Mouse (Mus musculus): ENCODE results near the gene Kyat1. TPM values are rescaled to one million over a fixed set of nuclear protein-coding genes. Genes with fewer than 3 reads are reported as not detected.
"Not testable (repeated sequence)": the region's sequence is repeated elsewhere in the genome, so short reads cannot be mapped to it uniquely, and the experiment has no call there.

Gene Kyat1
- polyA plus RNA-seq, 1 experiment from 2014 or later, result 13.9 TPM

- ATAC-seq (ENCODE audit: insufficient number of reproducible peaks, insufficient read depth, low FRiP score, low read depth), result no peak
Observed at GRCm38 (mm10) chr2:30191790-30192580, 13.7 kb downstream of the Kyat1 start.

DNA sequence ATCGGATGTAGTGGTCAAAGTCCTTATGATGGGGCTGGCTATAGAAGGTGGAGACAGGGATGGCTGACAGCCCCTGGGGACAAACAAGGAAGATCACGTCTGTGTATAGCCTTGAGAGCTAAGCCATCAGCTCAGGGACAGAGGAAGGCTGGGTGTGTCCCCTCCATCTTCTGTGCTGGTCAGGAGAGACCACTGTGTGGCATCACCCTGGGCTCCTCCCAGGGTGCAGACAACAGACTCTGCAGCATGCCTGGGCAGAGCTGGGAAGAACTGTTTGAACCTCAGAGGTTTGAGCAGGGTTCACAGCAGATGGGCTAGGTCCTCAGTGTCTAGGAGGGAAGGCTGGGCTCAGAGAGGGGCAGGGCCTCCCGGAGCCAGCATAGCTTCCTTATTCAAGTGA is 20.0 kb downstream of the Kyat1 start:
- 82% methylated on average over 3 of the region's 3 CpGs for WGBS
- no peak for ATAC-seq (ENCODE audit: insufficient number of reproducible peaks, insufficient read depth, low FRiP score, low read depth)
- no peak overlapping the region for H3K4me2 ChIP-seq (replicated peaks; ENCODE audit: low read depth, low read length)

More at GRCm38 (mm10) chr2:30191790-30192580, 13.7 kb downstream of the Kyat1 start:
- Histone ChIP-seq H3K36me3 (ENCODE audit: control insufficient read depth, insufficient read depth, low read length) (no peaks in the 10 kb centered on the region), H3K9me3 (ENCODE audit: control insufficient read depth, low read depth, low read length) (no peaks in the 10 kb centered on the region), H3K4me1 (ENCODE audit: control insufficient read depth, insufficient read depth, low read length) (no peaks in the 10 kb centered on the region), H3K4me3 (ENCODE audit: low read depth, low read length) (no peak overlapping the region), H3K27ac (ENCODE audit: low read length) (no peak overlapping the region), H3K4me2 (replicated peaks; ENCODE audit: low read depth, low read length) (no peak overlapping the region), H3K9ac (replicated peaks; ENCODE audit: low read depth, low read length) (no peak overlapping the region), H3K27me3 (ENCODE audit: control insufficient read depth, insufficient read depth, low read length) (no peaks in the 10 kb centered on the region)
- 84% methylated on average over 12 of the region's 12 CpGs for WGBS

DNA sequence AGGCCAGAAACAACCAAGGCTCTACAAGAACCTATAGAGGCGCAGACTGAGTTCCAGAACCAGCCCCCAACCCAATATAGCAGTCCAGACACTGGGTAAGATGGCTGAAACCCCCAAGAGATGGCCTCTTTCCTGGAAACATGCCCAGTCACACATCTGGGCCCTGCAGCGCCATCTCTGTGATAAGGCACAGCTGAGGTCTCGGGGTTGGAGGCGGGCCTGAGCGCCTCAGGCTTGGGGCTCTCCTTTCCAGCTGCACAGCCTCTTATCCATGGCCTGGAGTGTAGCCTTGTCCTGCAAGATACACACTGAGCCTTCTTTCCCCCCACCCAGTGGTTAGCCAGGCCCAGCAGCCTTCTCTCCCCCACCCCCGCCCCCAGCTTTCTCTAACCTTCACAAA is 20.4 kb downstream of the Kyat1 start:
- no peak overlapping the region for H3K4me2 ChIP-seq (replicated peaks; ENCODE audit: low read depth, low read length)
- 83% methylated on average over 6 of the region's 6 CpGs for WGBS
- ATAC-seq (ENCODE audit: insufficient number of reproducible peaks, insufficient read depth, low FRiP score, low read depth), result no peak; the same call in 1 of the 2 replicates

More for the DNA sequence above, 20.0 kb downstream of the Kyat1 start:
- H3K4me3 ChIP-seq (ENCODE audit: low read depth, low read length), result no peak overlapping the region
- H3K4me1 ChIP-seq (ENCODE audit: control insufficient read depth, insufficient read depth, low read length), result no peaks in the 10 kb centered on the region
- no peaks in the 10 kb centered on the region; the same call in 1 of the 2 replicates for H3K9me3 ChIP-seq (ENCODE audit: control insufficient read depth, low read depth, low read length)
- H3K27ac ChIP-seq (ENCODE audit: low read length), result no peak overlapping the region
- peaks cover 2% of the 10 kb centered on the region; the same call in 1 of the 2 replicates for H3K36me3 ChIP-seq (ENCODE audit: control insufficient read depth, insufficient read depth, low read length)
- H3K9ac ChIP-seq (replicated peaks; ENCODE audit: low read depth, low read length), result no peak overlapping the region
- no peaks in the 10 kb centered on the region for H3K27me3 ChIP-seq (ENCODE audit: control insufficient read depth, insufficient read depth, low read length)

DNA sequence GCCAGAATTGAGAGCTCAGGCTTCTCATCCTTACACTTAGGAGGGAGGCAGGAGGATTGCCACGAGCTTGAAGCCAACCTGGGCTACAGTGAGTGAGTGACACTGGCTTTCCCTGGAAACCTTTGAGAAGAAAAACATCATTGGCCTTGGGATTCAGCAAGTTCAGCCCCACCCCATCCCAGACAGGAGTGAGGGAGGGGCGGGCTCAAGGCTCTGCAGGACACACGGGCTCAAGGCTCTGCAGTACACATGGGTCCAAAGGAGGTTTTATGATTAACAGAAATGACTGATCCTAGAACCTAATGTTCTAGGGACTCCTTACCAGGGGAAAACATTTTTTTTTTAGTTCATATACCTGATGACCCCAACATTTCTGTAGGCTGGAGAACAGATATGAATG is 21.9 kb downstream of the Kyat1 start:
- H3K9me3 ChIP-seq (ENCODE audit: control insufficient read depth, low read depth, low read length), result no peaks in the 10 kb centered on the region; the same call in 1 of the 2 replicates
- H3K4me1 ChIP-seq (ENCODE audit: control insufficient read depth, insufficient read depth, low read length), result no peaks in the 10 kb centered on the region
- 60% methylated on average over 3 of the region's 3 CpGs for WGBS
- no peak overlapping the region for H3K4me2 ChIP-seq (replicated peaks; ENCODE audit: low read depth, low read length)
- ATAC-seq (ENCODE audit: insufficient number of reproducible peaks, insufficient read depth, low FRiP score, low read depth), result no peak
- H3K36me3 ChIP-seq (ENCODE audit: control insufficient read depth, insufficient read depth, low read length), result peaks cover 2% of the 10 kb centered on the region; the same call in 1 of the 2 replicates
- no peak overlapping the region for H3K27ac ChIP-seq (ENCODE audit: low read length)
- no peak overlapping the region for H3K9ac ChIP-seq (replicated peaks; ENCODE audit: low read depth, low read length)
- no peaks in the 10 kb centered on the region for H3K27me3 ChIP-seq (ENCODE audit: control insufficient read depth, insufficient read depth, low read length)
- no peak overlapping the region for H3K4me3 ChIP-seq (ENCODE audit: low read depth, low read length)

More for the DNA sequence above, 20.4 kb downstream of the Kyat1 start:
- Histone ChIP-seq H3K27me3 (ENCODE audit: control insufficient read depth, insufficient read depth, low read length) (no peaks in the 10 kb centered on the region), H3K9ac (replicated peaks; ENCODE audit: low read depth, low read length) (no peak overlapping the region), H3K36me3 (ENCODE audit: control insufficient read depth, insufficient read depth, low read length) (peaks cover 2% of the 10 kb centered on the region; the same call in 1 of the 2 replicates), H3K4me3 (ENCODE audit: low read depth, low read length) (no peak overlapping the region), H3K4me1 (ENCODE audit: control insufficient read depth, insufficient read depth, low read length) (no peaks in the 10 kb centered on the region), H3K27ac (ENCODE audit: low read length) (no peak overlapping the region), H3K9me3 (ENCODE audit: control insufficient read depth, low read depth, low read length) (no peaks in the 10 kb centered on the region; the same call in 1 of the 2 replicates)

- Histone ChIP-seq H3K9me3 (ENCODE audit: control insufficient read depth, low read depth, low read length) (no peaks in the 10 kb centered on the region; the same call in 1 of the 2 replicates), H3K4me2 (replicated peaks; ENCODE audit: low read depth, low read length) (no peak overlapping the region), H3K4me1 (ENCODE audit: control insufficient read depth, insufficient read depth, low read length) (peaks cover 4% of the 10 kb centered on the region), H3K27ac (ENCODE audit: low read length) (no peak overlapping the region), H3K9ac (replicated peaks; ENCODE audit: low read depth, low read length) (no peak overlapping the region), H3K27me3 (ENCODE audit: control insufficient read depth, insufficient read depth, low read length) (no peaks in the 10 kb centered on the region), H3K4me3 (ENCODE audit: low read depth, low read length) (no peak overlapping the region), H3K36me3 (ENCODE audit: control insufficient read depth, insufficient read depth, low read length) (peaks cover 2% of the 10 kb centered on the region; the same call in 1 of the 2 replicates)
- ATAC-seq (ENCODE audit: insufficient number of reproducible peaks, insufficient read depth, low FRiP score, low read depth), result no peak
- WGBS, result 89% methylated on average over 2 of the region's 2 CpGs
Observed at GRCm38 (mm10) chr2:30182424-30182823, 23.2 kb downstream of the Kyat1 start.

- H3K4me3 ChIP-seq (ENCODE audit: low read depth, low read length), result peak overlapping the region; percentile 87
- H3K9ac ChIP-seq (replicated peaks; ENCODE audit: low read depth, low read length); H3K27me3 ChIP-seq (ENCODE audit: control insufficient read depth, insufficient read depth, low read length); H3K27ac ChIP-seq (ENCODE audit: low read length); ATAC-seq (ENCODE audit: insufficient number of reproducible peaks, insufficient read depth, low FRiP score, low read depth); H3K9me3 ChIP-seq (ENCODE audit: control insufficient read depth, low read depth, low read length); H3K4me1 ChIP-seq (ENCODE audit: control insufficient read depth, insufficient read depth, low read length): not testable (repeated sequence)
- peak overlapping the region; percentile 84 for H3K4me2 ChIP-seq (replicated peaks; ENCODE audit: low read depth, low read length)
- peaks cover 29% of the 10 kb centered on the region for H3K36me3 ChIP-seq (ENCODE audit: control insufficient read depth, insufficient read depth, low read length)
- WGBS, result 55% methylated on average over 7 of the region's 7 CpGs
Observed at GRCm38 (mm10) chr2:30178711-30179110, 26.9 kb downstream of the Kyat1 start.

DNA sequence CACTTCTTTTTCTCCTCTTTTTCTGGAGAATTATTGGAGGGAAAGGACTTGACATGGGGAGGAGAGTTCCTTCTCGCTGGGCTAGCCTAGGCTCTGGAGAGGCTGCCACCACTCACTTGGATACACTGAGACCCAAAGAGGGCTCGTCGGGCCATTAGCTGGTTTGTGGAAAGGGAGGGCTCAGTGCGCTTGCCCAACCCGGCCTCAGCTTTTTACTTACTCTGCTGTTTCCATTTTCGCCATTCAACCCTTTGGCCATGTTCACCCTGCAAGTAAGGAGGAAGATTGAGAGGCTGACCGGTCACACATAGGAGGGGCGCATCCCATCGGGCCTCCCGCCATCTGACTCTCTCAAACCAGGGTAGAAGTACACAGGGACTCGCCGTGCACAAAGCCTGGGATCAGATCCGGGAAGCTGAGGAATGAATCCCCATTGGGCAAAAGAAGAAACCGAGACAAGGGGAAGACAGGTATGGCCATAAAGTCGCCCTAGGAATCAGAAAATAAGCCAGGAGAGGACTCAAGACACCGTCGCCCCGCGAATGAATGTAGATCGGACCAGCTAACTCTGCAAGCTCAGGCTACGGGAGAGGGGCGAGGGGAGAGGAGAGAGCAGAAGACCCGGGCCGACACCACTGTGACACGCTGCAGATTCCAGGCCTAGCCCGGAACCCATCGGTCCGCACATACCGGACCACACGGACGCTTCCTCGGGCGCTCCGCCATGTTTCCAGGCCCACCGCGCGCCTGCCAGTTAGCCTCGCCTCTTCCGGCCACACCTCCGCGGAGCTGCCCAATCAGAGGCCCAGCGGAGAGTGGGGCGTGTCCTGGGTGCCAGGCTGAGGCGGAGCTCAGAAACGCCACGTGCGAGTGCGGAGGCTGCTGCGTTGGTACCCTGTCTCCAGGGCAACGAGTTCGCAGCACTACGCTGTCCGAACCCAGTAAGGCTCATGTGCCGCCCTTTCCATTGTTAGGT is 27.7 kb downstream of the Kyat1 start, which contains the start of gene Spout1:
Gene Spout1, minus strand, starts transcription at position 760 of the 976 bp plus-strand sequence.
- Histone ChIP-seq H3K27ac (ENCODE audit: low read length) (peak within 1 kb of the TSS; percentile 48; the same call in 1 of the 2 replicates), H3K9me3 (ENCODE audit: control insufficient read depth, low read depth, low read length) (no peaks in the 10 kb centered on the region), H3K27me3 (ENCODE audit: control insufficient read depth, insufficient read depth, low read length) (no peaks in the 10 kb centered on the region), H3K36me3 (ENCODE audit: control insufficient read depth, insufficient read depth, low read length) (peaks cover 36% of the 10 kb centered on the region), H3K9ac (replicated peaks; ENCODE audit: low read depth, low read length) (peak within 1 kb of the TSS; percentile 74), H3K4me2 (replicated peaks; ENCODE audit: low read depth, low read length) (peak within 1 kb of the TSS; percentile 84), H3K4me1 (ENCODE audit: control insufficient read depth, insufficient read depth, low read length) (peaks cover 9% of the 10 kb centered on the region), H3K4me3 (ENCODE audit: low read depth, low read length) (peak within 1 kb of the TSS; percentile 87)
- peak; percentile 95 for ATAC-seq (ENCODE audit: insufficient number of reproducible peaks, insufficient read depth, low FRiP score, low read depth)
- 2% methylated on average over 54 of the region's 54 CpGs for WGBS

GRCm38 (mm10) chr2:30176561-30176960 is 29.1 kb downstream of the Kyat1 start:
- peaks cover 40% of the 10 kb centered on the region for H3K36me3 ChIP-seq (ENCODE audit: control insufficient read depth, insufficient read depth, low read length)
- no peak overlapping the region for H3K4me2 ChIP-seq (replicated peaks; ENCODE audit: low read depth, low read length)
- no peaks in the 10 kb centered on the region for H3K27me3 ChIP-seq (ENCODE audit: control insufficient read depth, insufficient read depth, low read length)
- WGBS, result 97% methylated on average over 2 of the region's 2 CpGs
- no peak overlapping the region for H3K27ac ChIP-seq (ENCODE audit: low read length)
- peaks cover 12% of the 10 kb centered on the region for H3K4me1 ChIP-seq (ENCODE audit: control insufficient read depth, insufficient read depth, low read length)
- no peak for ATAC-seq (ENCODE audit: insufficient number of reproducible peaks, insufficient read depth, low FRiP score, low read depth)
- no peak overlapping the region for H3K9ac ChIP-seq (replicated peaks; ENCODE audit: low read depth, low read length)
- H3K9me3 ChIP-seq (ENCODE audit: control insufficient read depth, low read depth, low read length), result no peaks in the 10 kb centered on the region
- no peak overlapping the region for H3K4me3 ChIP-seq (ENCODE audit: low read depth, low read length)

Data from stomach, embryonic 14.5 days (tissue).